Mouse (Mus musculus) hindbrain, embryonic 13.5 days (tissue): Measurements from ENCODE around the gene Clint1. TPM values are rescaled to one million over a fixed set of nuclear protein-coding genes. Genes with fewer than 3 reads are reported as not detected.

Source experiments
- ATAC-seq: fragments of 200-750 bp; cut with Nextera tagmentation; 2 replicates; pipeline ENCODE4 v1.8.0; 2017; ENCODE audit warnings: moderate TSS enrichment; ENCODE audit not compliant: low FRiP score
- H3K27ac ChIP-seq: fragments of 300-500 bp; sonication (generic); 2 replicates; pipeline ENCODE4 v1.5.1; 2015; ENCODE audit warnings: inconsistent platforms, mild to moderate bottlenecking, moderate library complexity
- H3K27me3 ChIP-seq: fragments of 300-500 bp; sonication (generic); 2 replicates; pipeline ENCODE4 v1.6.1; 2015; ENCODE audit warnings: mild to moderate bottlenecking, inconsistent platforms
- H3K36me3 ChIP-seq: fragments of 300-500 bp; sonication (generic); 2 replicates; pipeline ENCODE4 v1.6.1; 2015; ENCODE audit warnings: mild to moderate bottlenecking, inconsistent platforms
- H3K4me1 ChIP-seq: fragments of 300-500 bp; sonication (generic); replicated peaks from 2 replicates; pipeline ENCODE4 v1.6.1; 2015; ENCODE audit warnings: inconsistent platforms
- H3K4me2 ChIP-seq: fragments of 300-500 bp; sonication (generic); 2 replicates; pipeline ENCODE4 v1.6.1; 2015; ENCODE audit warnings: inconsistent platforms, mild to moderate bottlenecking, moderate library complexity
- H3K4me3 ChIP-seq: fragments of 300-500 bp; sonication (generic); 2 replicates; pipeline ENCODE4 v1.5.1; 2015; ENCODE audit warnings: mild to moderate bottlenecking, inconsistent platforms
- H3K9ac ChIP-seq: fragments of 300-500 bp; sonication (generic); 2 replicates; pipeline ENCODE4 v1.6.1; 2015; ENCODE audit warnings: mild to moderate bottlenecking, inconsistent platforms
- H3K9me3 ChIP-seq: fragments of 300-500 bp; sonication (generic); 2 replicates; pipeline ENCODE4 v1.6.1; 2016; ENCODE audit warnings: inconsistent platforms
- WGBS: fragments of 180-500 bp; shearing (Covaris S2); methylation state at CpG from one replicate; pipeline ENCODE4 v1.1.7; 2015; 5-methylcytosine and 5-hydroxymethylcytosine counted together
- polyA plus RNA-seq: library from polyadenylated mRNA; unstranded; fragments of >200 nt; fragmentation: Nextera tagmentation; extraction: Ambion mirVana; gene quantifications from 2 replicates; pipeline ENCODE4 v1.2.1, GENCODE M21; 2015

The Clint1 gene
- 48.1 and 48.9 TPM in 2 replicates for polyA plus RNA-seq

GRCm38 (mm10) chr11:45851516-45852123 lies at the start of gene Clint1:
Gene Clint1 (plus strand): TSS chr11:45852051.
- WGBS = under 1% methylated on average over 55 of the region's 57 CpGs
- Histone ChIP-seq H3K9ac (peak within 1 kb of the TSS; percentile 98), H3K9me3 (no peaks in the 10 kb centered on the region), H3K36me3 (peaks cover 3% of the 10 kb centered on the region; the same call in 1 of the 2 replicates), H3K27me3 (no peaks in the 10 kb centered on the region), H3K4me3 (peak within 1 kb of the TSS; percentile 92), H3K27ac (peak within 1 kb of the TSS; percentile 86), H3K4me2 (peak within 1 kb of the TSS; percentile 70), H3K4me1 (peaks cover 39% of the 10 kb centered on the region)
- ATAC-seq = peak; percentile 96

DNA sequence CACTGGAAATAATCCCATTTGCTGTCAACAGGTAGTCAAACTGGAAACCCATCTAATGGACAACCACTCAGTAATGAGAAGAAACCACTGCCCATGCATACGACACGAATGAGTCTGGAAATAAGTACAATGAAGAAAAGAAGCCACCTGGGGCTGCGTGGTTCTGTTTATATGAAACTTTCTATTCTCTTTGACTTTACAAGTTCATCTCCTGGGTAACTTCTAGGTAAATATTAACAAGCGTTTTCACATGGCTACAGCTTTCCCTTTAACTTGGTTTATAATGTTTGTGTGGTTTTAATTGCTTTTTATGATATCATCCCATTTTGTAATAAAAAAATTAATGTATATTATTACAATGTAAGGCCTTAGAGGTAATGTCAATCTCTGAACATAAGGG lies 47.8 kb upstream of the Clint1 start:
- Histone ChIP-seq H3K9ac (no peak overlapping the region), H3K9me3 (no peaks in the 10 kb centered on the region), H3K4me3 (no peak overlapping the region), H3K27ac (no peak overlapping the region), H3K27me3 (no peaks in the 10 kb centered on the region), H3K4me2 (no peak overlapping the region), H3K4me1 (0 out of 2 replicates have a peak, but pooled peaks cover 3% of the 10 kb centered on the region), H3K36me3 (no peaks in the 10 kb centered on the region)
- no peak for ATAC-seq
- 88% methylated on average over 4 of the region's 4 CpGs for WGBS

DNA sequence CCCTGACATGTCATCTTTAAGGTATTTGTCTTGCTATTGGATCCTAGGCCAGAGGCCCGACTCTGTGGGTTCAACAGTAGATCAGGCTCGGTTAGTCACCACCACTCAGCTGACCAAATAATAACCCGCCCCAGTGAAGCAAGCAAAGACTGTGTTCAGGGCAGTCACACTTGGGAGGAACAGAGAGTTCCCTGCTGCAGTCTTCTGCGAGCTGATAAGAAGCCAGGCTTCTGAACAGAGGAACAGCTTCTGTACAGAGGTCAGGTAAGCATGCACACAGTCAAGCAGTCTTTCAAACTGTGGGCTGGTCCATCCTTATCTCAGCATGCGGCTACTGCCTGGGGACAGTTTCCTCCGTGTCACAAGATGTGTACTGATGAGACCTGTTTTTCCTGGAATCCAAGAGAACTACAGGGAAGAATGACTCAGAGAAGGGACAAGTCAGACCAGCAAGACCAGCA lies 46.5 kb upstream of the Clint1 start:
- H3K27me3 ChIP-seq = no peaks in the 10 kb centered on the region
- H3K4me3 ChIP-seq = no peak overlapping the region
- H3K9ac ChIP-seq = no peak overlapping the region
- H3K4me2 ChIP-seq = no peak overlapping the region
- H3K36me3 ChIP-seq = no peaks in the 10 kb centered on the region
- no peaks in the 10 kb centered on the region for H3K4me1 ChIP-seq
- H3K27ac ChIP-seq = no peak overlapping the region
- H3K9me3 ChIP-seq = no peaks in the 10 kb centered on the region
- 83% methylated on average over 6 of the region's 6 CpGs for WGBS
- ATAC-seq = no peak

DNA sequence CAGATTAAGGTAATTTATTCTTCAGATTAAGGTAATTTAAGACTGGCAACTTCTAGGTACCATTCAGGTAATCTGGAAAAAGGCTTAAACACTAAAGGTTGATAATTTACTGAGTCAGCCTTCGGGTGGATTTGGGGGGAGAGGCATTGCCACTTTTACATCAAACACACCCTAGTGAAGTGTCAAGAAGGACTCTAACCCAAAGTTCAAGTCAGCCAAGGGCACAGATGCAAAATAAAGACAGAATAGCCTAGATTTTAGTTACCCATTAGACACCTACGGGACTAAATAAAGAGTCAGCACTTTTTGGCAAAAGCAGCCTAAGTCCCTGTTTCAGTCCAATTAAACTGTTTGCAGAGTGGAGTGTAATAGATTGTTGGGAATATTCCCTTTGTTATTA lies 46.0 kb upstream of the Clint1 start:
- Histone ChIP-seq H3K4me1 (no peaks in the 10 kb centered on the region), H3K9me3 (no peaks in the 10 kb centered on the region), H3K27me3 (no peaks in the 10 kb centered on the region), H3K4me2 (no peak overlapping the region), H3K27ac (no peak overlapping the region), H3K4me3 (no peak overlapping the region), H3K9ac (no peak overlapping the region), H3K36me3 (no peaks in the 10 kb centered on the region)
- no peak for ATAC-seq
- WGBS = 81% methylated on average over 2 of the region's 2 CpGs

- WGBS = 88% methylated on average over 2 of the region's 2 CpGs
- no peaks in the 10 kb centered on the region for H3K4me1 ChIP-seq
- no peak for ATAC-seq
- no peaks in the 10 kb centered on the region for H3K36me3 ChIP-seq
- H3K4me2 ChIP-seq = no peak overlapping the region
- H3K9me3 ChIP-seq = no peaks in the 10 kb centered on the region
- H3K4me3 ChIP-seq = no peak overlapping the region
- no peak overlapping the region for H3K9ac ChIP-seq
- no peaks in the 10 kb centered on the region for H3K27me3 ChIP-seq
- no peak overlapping the region for H3K27ac ChIP-seq
Measured at GRCm38 (mm10) chr11:45806264-45806663, 45.6 kb upstream of the Clint1 start.

- H3K27ac ChIP-seq = no peak overlapping the region
- H3K4me1 ChIP-seq = no peaks in the 10 kb centered on the region
- WGBS = 80% methylated on average over 3 of the region's 3 CpGs
- no peaks in the 10 kb centered on the region for H3K36me3 ChIP-seq
- no peak for ATAC-seq
- no peak overlapping the region for H3K9ac ChIP-seq
- H3K27me3 ChIP-seq = no peaks in the 10 kb centered on the region
- no peaks in the 10 kb centered on the region for H3K9me3 ChIP-seq
- H3K4me2 ChIP-seq = no peak overlapping the region
- no peak overlapping the region for H3K4me3 ChIP-seq
Measured at GRCm38 (mm10) chr11:45806809-45807208, 45.0 kb upstream of the Clint1 start.

DNA sequence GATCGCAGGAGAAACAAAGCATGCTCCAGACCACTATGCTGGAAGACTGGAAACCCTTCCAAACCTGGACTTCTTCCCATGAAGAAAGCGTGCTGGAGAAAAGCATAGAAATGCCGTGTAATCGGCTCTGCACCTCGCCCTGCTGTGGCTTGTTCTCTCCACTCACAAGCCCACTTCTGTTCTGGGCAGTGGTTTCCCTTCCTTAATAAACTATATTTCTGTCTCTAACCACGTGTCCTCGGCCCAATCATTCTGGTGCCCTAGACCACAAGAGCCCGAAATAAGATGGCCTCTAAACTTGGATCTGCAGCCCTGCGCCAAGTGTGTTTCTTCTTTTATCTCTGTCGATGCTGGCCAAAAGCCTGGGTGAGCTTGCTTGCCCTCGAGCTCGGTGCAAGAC lies 44.0 kb upstream of the Clint1 start:
- no peak overlapping the region for H3K27ac ChIP-seq
- no peak overlapping the region for H3K4me3 ChIP-seq
- no peak overlapping the region for H3K4me2 ChIP-seq
- H3K27me3 ChIP-seq = no peaks in the 10 kb centered on the region
- no peak for ATAC-seq
- no peaks in the 10 kb centered on the region for H3K4me1 ChIP-seq
- no peak overlapping the region for H3K9ac ChIP-seq
- no peaks in the 10 kb centered on the region for H3K36me3 ChIP-seq
- H3K9me3 ChIP-seq = no peaks in the 10 kb centered on the region
- WGBS = 88% methylated on average over 12 of the region's 12 CpGs

DNA sequence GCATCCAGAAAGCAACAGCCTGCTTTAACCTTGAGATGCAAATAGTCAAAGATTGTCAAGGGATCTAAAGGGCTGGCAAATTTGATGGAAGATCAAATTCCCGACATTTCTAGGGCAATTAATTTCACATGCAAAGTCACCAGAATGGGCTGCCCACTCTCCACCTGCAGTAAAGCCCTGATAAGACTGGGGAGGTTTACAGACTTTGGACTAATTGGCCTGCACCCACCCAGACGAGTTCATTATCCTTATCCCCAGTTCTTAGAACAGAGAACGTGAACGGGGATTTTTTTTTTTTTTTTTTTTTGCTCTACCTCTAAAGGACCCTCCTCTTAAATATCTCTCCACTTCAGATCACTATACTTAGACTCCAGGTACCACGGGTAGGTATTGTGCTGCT lies 42.4 kb upstream of the Clint1 start:
- Histone ChIP-seq H3K9me3 (no peaks in the 10 kb centered on the region), H3K4me3 (no peak overlapping the region), H3K27me3 (no peaks in the 10 kb centered on the region), H3K27ac (no peak overlapping the region), H3K4me1 (no peaks in the 10 kb centered on the region), H3K9ac (no peak overlapping the region), H3K4me2 (no peak overlapping the region), H3K36me3 (no peaks in the 10 kb centered on the region)
- ATAC-seq = no peak
- 83% methylated on average over 5 of the region's 5 CpGs for WGBS

- Histone ChIP-seq H3K4me3 (no peak overlapping the region), H3K27ac (no peak overlapping the region), H3K4me2 (no peak overlapping the region), H3K27me3 (no peaks in the 10 kb centered on the region), H3K9me3 (no peaks in the 10 kb centered on the region), H3K36me3 (no peaks in the 10 kb centered on the region), H3K9ac (no peak overlapping the region), H3K4me1 (no peaks in the 10 kb centered on the region)
- WGBS = 87% methylated on average over 6 of the region's 6 CpGs
- ATAC-seq = no peak
Measured at GRCm38 (mm10) chr11:45810056-45810455, 41.8 kb upstream of the Clint1 start.

- Histone ChIP-seq H3K4me3 (no peak overlapping the region), H3K4me1 (no peaks in the 10 kb centered on the region), H3K9ac (no peak overlapping the region), H3K4me2 (no peak overlapping the region), H3K27ac (no peak overlapping the region), H3K9me3 (no peaks in the 10 kb centered on the region), H3K27me3 (no peaks in the 10 kb centered on the region), H3K36me3 (no peaks in the 10 kb centered on the region)
- 94% methylated on average over 8 of the region's 8 CpGs for WGBS
- ATAC-seq = no peak
Measured at GRCm38 (mm10) chr11:45810805-45811204, 41.0 kb upstream of the Clint1 start.

- Histone ChIP-seq H3K4me3 (no peak overlapping the region), H3K9me3 (no peaks in the 10 kb centered on the region), H3K9ac (no peak overlapping the region), H3K27me3 (no peaks in the 10 kb centered on the region), H3K4me2 (no peak overlapping the region), H3K4me1 (no peaks in the 10 kb centered on the region), H3K27ac (no peak overlapping the region), H3K36me3 (no peaks in the 10 kb centered on the region)
- 65% methylated on average over 10 of the region's 10 CpGs for WGBS
- ATAC-seq = no peak
Measured at GRCm38 (mm10) chr11:45815603-45816002, 36.2 kb upstream of the Clint1 start.

DNA sequence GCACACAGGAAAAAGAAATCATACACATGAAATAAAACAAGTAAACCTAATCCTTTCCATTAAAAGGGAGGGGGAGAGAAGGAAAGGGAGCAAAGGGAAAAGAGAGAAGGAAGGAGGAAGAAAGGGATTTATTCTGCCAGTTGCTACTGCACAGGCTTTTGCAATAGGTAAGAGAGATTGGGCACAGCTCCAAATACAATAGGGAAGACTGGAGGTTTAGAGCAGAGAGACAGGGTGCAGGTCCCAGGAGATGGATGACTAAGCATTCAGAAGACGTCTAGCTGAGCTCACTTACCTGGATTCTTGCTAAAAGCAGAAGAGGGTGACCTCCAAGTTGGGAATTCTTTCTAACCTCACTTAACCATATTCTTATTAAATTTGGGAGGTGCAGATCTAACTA lies 35.1 kb upstream of the Clint1 start:
- H3K4me3 ChIP-seq = no peak overlapping the region
- H3K4me2 ChIP-seq = no peak overlapping the region
- H3K9me3 ChIP-seq = no peaks in the 10 kb centered on the region
- no peak overlapping the region for H3K9ac ChIP-seq
- H3K4me1 ChIP-seq = no peaks in the 10 kb centered on the region
- WGBS = 79% methylated on average over 1 of the region's 1 CpGs
- no peaks in the 10 kb centered on the region for H3K36me3 ChIP-seq
- H3K27me3 ChIP-seq = no peaks in the 10 kb centered on the region
- ATAC-seq = no peak
- no peak overlapping the region for H3K27ac ChIP-seq

DNA sequence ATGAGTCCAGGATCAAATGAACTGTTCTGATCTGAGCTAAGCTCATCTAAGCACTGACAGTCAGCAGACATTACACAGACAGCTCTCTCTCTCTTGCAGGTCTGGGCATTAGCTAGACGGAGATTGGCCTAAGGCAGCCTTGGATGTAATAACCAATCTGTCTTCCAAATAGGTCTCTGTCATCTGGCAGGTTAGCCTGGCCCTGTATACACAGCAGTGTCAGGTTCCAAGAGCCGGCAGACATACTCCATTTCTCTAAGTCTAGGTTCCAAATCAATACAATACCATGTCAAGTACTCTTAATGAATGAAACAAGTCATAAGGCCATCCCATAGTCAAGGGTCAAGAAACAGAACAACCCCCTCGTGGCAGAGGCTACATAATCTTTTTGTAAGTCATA lies 33.9 kb upstream of the Clint1 start:
- WGBS = 49% methylated on average over 3 of the region's 3 CpGs
- H3K9me3 ChIP-seq = no peaks in the 10 kb centered on the region
- 0 out of 2 replicates have a peak, but pooled peaks have one; percentile 65 for ATAC-seq

More for the DNA sequence above, 33.9 kb upstream of the Clint1 start:
- no peaks in the 10 kb centered on the region for H3K4me1 ChIP-seq
- H3K4me3 ChIP-seq = no peak overlapping the region
- no peak overlapping the region for H3K4me2 ChIP-seq
- no peak overlapping the region for H3K27ac ChIP-seq
- no peaks in the 10 kb centered on the region for H3K27me3 ChIP-seq
- H3K9ac ChIP-seq = no peak overlapping the region
- H3K36me3 ChIP-seq = no peaks in the 10 kb centered on the region
